Mouse (Mus musculus) CH12.LX (cell line): Measurements from ENCODE around the gene Ntn1. TPM values are rescaled to one million over a fixed set of nuclear protein-coding genes. Genes with fewer than 3 reads are reported as not detected.

Experiments used
- DNase-seq: peaks from one replicate; pipeline ENCODE4 v3.0.0-alpha.2; 2013; ENCODE audit errors: extremely low read depth
- H3K27ac ChIP-seq: 2 replicates; pipeline ENCODE4 v1.5.1; 2012; ENCODE audit warnings: low read depth, mild to moderate bottlenecking, control low read depth, moderate library complexity; ENCODE audit not compliant: insufficient read depth
- H3K27me3 ChIP-seq: replicated peaks from 2 replicates; pipeline ENCODE3; 2012; ENCODE audit warnings: inconsistent platforms
- H3K36me3 ChIP-seq, 2 experiments: replicated peaks in 1 of 2; 2 replicates each; pipeline versions ENCODE3 to v1.6.1; 2012; ENCODE audit warnings: inconsistent platforms in 1 of 2, low read length in 1 of 2, mild to moderate bottlenecking in 1 of 2, mixed read lengths in 1 of 2, moderate library complexity in 1 of 2; ENCODE audit not compliant: control insufficient read depth in 1 of 2, insufficient read depth in 1 of 2
- H3K4me1 ChIP-seq, 2 experiments: 2 replicates each; pipeline ENCODE4 v1.6.1; 2012; ENCODE audit warnings: inconsistent platforms in 1 of 2, moderate library complexity in 1 of 2; ENCODE audit not compliant: insufficient read depth in 2 of 2, control insufficient read depth in 1 of 2
- H3K4me2 ChIP-seq: 2 replicates; pipeline ENCODE4 v1.6.1; 2012; ENCODE audit warnings: low read depth, mild to moderate bottlenecking, control low read depth; ENCODE audit not compliant: poor library complexity, insufficient read depth, severe bottlenecking
- H3K4me3 ChIP-seq, 3 experiments: fragments of 150-350 bp in 1 of 3; sonication (generic) in 1 of 3; replicated peaks in 1 of 3; 2 replicates each; pipeline versions ENCODE3 to v1.5.1; 2011 to 2012; ENCODE audit warnings: low read depth in 2 of 3, low read length in 2 of 3, mild to moderate bottlenecking in 2 of 3, moderate library complexity in 2 of 3, control low read depth in 1 of 3, improper control_type of control experiment in 1 of 3, inconsistent platforms in 1 of 3, mixed read lengths in 1 of 3; ENCODE audit not compliant: poor library complexity in 1 of 3
- H3K79me2 ChIP-seq: replicated peaks from 2 replicates; pipeline ENCODE4 v1.6.1; 2012; ENCODE audit warnings: mild to moderate bottlenecking, moderate library complexity; ENCODE audit not compliant: control insufficient read depth, poor library complexity, insufficient read depth, severe bottlenecking; ENCODE audit errors: extremely low read depth
- H3K9ac ChIP-seq: 2 replicates; pipeline ENCODE4 v1.6.1; 2012; ENCODE audit warnings: low read depth, mild to moderate bottlenecking, control low read depth, moderate library complexity; ENCODE audit not compliant: insufficient read depth
- H3K9me3 ChIP-seq: replicated peaks from 2 replicates; pipeline ENCODE3; 2012; ENCODE audit warnings: low read length, inconsistent platforms, mixed read lengths
- CHD1 ChIP-seq: IDR thresholded peaks from 2 replicates; pipeline ENCODE4 v1.6.1; 2012; ENCODE audit warnings: low read depth, low read length, improper control_type of control experiment, inconsistent platforms
- CHD2 ChIP-seq: IDR thresholded peaks from 2 replicates; pipeline ENCODE4 v1.6.1; 2011; ENCODE audit warnings: low read length, improper control_type of control experiment
- CTCF ChIP-seq, 2 experiments: IDR thresholded peaks in 1 of 2; conservative IDR thresholded peaks in 1 of 2; 2 replicates each; pipeline ENCODE4 v1.5.1; 2011 to 2012; ENCODE audit warnings: low read depth in 2 of 2, low read length in 2 of 2, improper control_type of control experiment in 1 of 2, inconsistent platforms in 1 of 2, mild to moderate bottlenecking in 1 of 2, moderate library complexity in 1 of 2
- E2F4 ChIP-seq: IDR thresholded peaks from 2 replicates; pipeline ENCODE4 v1.6.1; 2011; ENCODE audit warnings: low read depth, low read length, improper control_type of control experiment; ENCODE audit not compliant: insufficient replicate concordance
- ELF1 ChIP-seq: IDR thresholded peaks from 2 replicates; pipeline ENCODE4 v1.6.1; 2014; ENCODE audit warnings: low read depth, mild to moderate bottlenecking, inconsistent platforms, low read length, improper control_type of control experiment
- ETS1 ChIP-seq: conservative IDR thresholded peaks from 2 replicates; pipeline ENCODE4 v1.6.1; 2012; ENCODE audit warnings: low read depth, mild to moderate bottlenecking, inconsistent platforms, low read length, improper control_type of control experiment, moderate library complexity
- GABPA ChIP-seq: IDR thresholded peaks from 2 replicates; pipeline ENCODE4 v1.6.1; 2012; ENCODE audit warnings: low read depth, low read length, improper control_type of control experiment, inconsistent platforms; ENCODE audit not compliant: insufficient replicate concordance
- HCFC1 ChIP-seq: IDR thresholded peaks from 2 replicates; pipeline ENCODE4 v1.6.1; 2012; ENCODE audit warnings: low read depth, mild to moderate bottlenecking, inconsistent platforms, low read length, improper control_type of control experiment
- IRF4 ChIP-seq: IDR thresholded peaks from 2 replicates; pipeline ENCODE4 v1.6.1; 2014; ENCODE audit warnings: low read depth, mild to moderate bottlenecking, inconsistent platforms, low read length, improper control_type of control experiment
- JUN ChIP-seq: IDR thresholded peaks from 2 replicates; pipeline ENCODE4 v1.6.1; 2011; ENCODE audit warnings: low read depth, mild to moderate bottlenecking, low read length, improper control_type of control experiment, moderate library complexity; ENCODE audit not compliant: insufficient read depth
- JUND ChIP-seq: conservative IDR thresholded peaks from 2 replicates; pipeline ENCODE4 v1.6.1; 2011; ENCODE audit warnings: low read depth, low read length, improper control_type of control experiment
- KAT2A ChIP-seq: IDR thresholded peaks from 2 replicates; pipeline ENCODE4 v1.6.1; 2012; ENCODE audit warnings: low read length, improper control_type of control experiment, inconsistent platforms; ENCODE audit not compliant: insufficient replicate concordance
- MAFK ChIP-seq: IDR thresholded peaks from 2 replicates; pipeline ENCODE4 v1.6.1; 2011; ENCODE audit warnings: low read length, improper control_type of control experiment; ENCODE audit not compliant: insufficient replicate concordance
- MAX ChIP-seq: IDR thresholded peaks from 2 replicates; pipeline ENCODE4 v1.6.1; 2011; ENCODE audit warnings: low read length, improper control_type of control experiment
- MAZ ChIP-seq: IDR thresholded peaks from 2 replicates; pipeline ENCODE4 v1.6.1; 2012; ENCODE audit warnings: low read depth, mild to moderate bottlenecking, inconsistent platforms, low read length, improper control_type of control experiment, moderate library complexity
- MEF2A ChIP-seq: IDR thresholded peaks from 2 replicates; pipeline ENCODE4 v1.6.1; 2014; ENCODE audit warnings: low read depth, mild to moderate bottlenecking, inconsistent platforms, low read length, improper control_type of control experiment, borderline replicate concordance
- MXI1 ChIP-seq: IDR thresholded peaks from 2 replicates; pipeline ENCODE4 v1.6.1; 2011; ENCODE audit warnings: mild to moderate bottlenecking, low read depth, low read length, improper control_type of control experiment
- MYC ChIP-seq: IDR thresholded peaks from 2 replicates; pipeline ENCODE4 v1.6.1; 2011; ENCODE audit warnings: low read depth, mild to moderate bottlenecking, improper control_type of control experiment, low read length
- NELFE ChIP-seq: IDR thresholded peaks from 2 replicates; pipeline ENCODE4 v1.6.1; 2011; ENCODE audit warnings: low read depth, low read length, improper control_type of control experiment
- NRF1 ChIP-seq: IDR thresholded peaks from 2 replicates; pipeline ENCODE4 v1.6.1; 2014; ENCODE audit warnings: low read depth, mild to moderate bottlenecking, inconsistent platforms, low read length, improper control_type of control experiment, moderate library complexity
- PAX5 ChIP-seq: IDR thresholded peaks from 2 replicates; pipeline ENCODE4 v1.6.1; 2012; ENCODE audit warnings: low read length, inconsistent platforms, mixed read lengths
- POLR2A ChIP-seq: IDR thresholded peaks from 2 replicates; pipeline ENCODE4 v1.6.1; 2011; ENCODE audit warnings: low read depth, mild to moderate bottlenecking, improper control_type of control experiment, low read length
- POLR2AphosphoS2 ChIP-seq: IDR thresholded peaks from 2 replicates; pipeline ENCODE4 v1.6.1; 2011; ENCODE audit warnings: low read depth, low read length, improper control_type of control experiment
- SIN3A ChIP-seq: IDR thresholded peaks from 2 replicates; pipeline ENCODE4 v1.6.1; 2012; ENCODE audit warnings: low read length, improper control_type of control experiment, inconsistent platforms
- SMC3 ChIP-seq: IDR thresholded peaks from 2 replicates; pipeline ENCODE4 v1.6.1; 2011; ENCODE audit warnings: low read depth, low read length, improper control_type of control experiment
- TBP ChIP-seq: conservative IDR thresholded peaks from 2 replicates; pipeline ENCODE4 v1.6.1; 2011; ENCODE audit warnings: low read depth, low read length, improper control_type of control experiment
- TCF12 ChIP-seq: IDR thresholded peaks from 2 replicates; pipeline ENCODE4 v1.6.1; 2014; ENCODE audit warnings: low read depth, mild to moderate bottlenecking, inconsistent platforms, low read length, improper control_type of control experiment
- UBTF ChIP-seq: IDR thresholded peaks from 2 replicates; pipeline ENCODE4 v1.6.1; 2012; ENCODE audit warnings: low read depth, mild to moderate bottlenecking, inconsistent platforms, low read length, improper control_type of control experiment, moderate library complexity
- USF1 ChIP-seq: IDR thresholded peaks from 2 replicates; pipeline ENCODE4 v1.6.1; 2014; ENCODE audit warnings: low read depth, mild to moderate bottlenecking, inconsistent platforms, low read length, improper control_type of control experiment
- USF2 ChIP-seq: conservative IDR thresholded peaks from 2 replicates; pipeline ENCODE4 v1.6.1; 2011; ENCODE audit warnings: low read depth, low read length, improper control_type of control experiment
- ZC3H11A ChIP-seq: IDR thresholded peaks from 2 replicates; pipeline ENCODE4 v1.6.1; 2012; ENCODE audit warnings: low read depth, mild to moderate bottlenecking, inconsistent platforms, low read length, improper control_type of control experiment
- ZNF384 ChIP-seq: IDR thresholded peaks from 2 replicates; pipeline ENCODE4 v1.6.1; 2012; ENCODE audit warnings: low read depth, low read length, improper control_type of control experiment, inconsistent platforms
- dilution Hi-C: fragments of 300-500 bp; cut with MboI; formaldehyde crosslinking; loops from 2 replicates; pipeline ENCODE4 v1.14.3; 2020; ENCODE audit warnings: low sequenced_read_pairs; ENCODE audit not compliant: extremely low pct_unique_long_range_greater_than_20kb, extremely low pct_ligation_motif_present
- in situ Hi-C: fragments of 300-500 bp; cut with MboI; formaldehyde crosslinking; loops from 3 replicates; pipeline ENCODE4 v1.14.3; 2019; ENCODE audit warnings: low sequenced_read_pairs, low pct_ligation_motif_present, low pct_unique_long_range_greater_than_20kb, mixed read lengths
- polyA plus RNA-seq: library from polyadenylated mRNA; unstranded; fragments of >175 nt; gene quantifications from 2 replicates; pipeline ENCODE4 v1.2.1, GENCODE M21; 2012; ENCODE audit warnings: low read depth; ENCODE audit not compliant: insufficient read length
- total RNA-seq, 2 experiments: library from RNA; depleted of rRNA; stranded (reverse); fragments of 300-350 nt in 1 of 2; fragments of >200 nt in 1 of 2; gene quantifications; 2 replicates each; pipeline ENCODE4 v1.2.3; 2012 to 2014

Ntn1 gene
- total and polyA plus RNA-seq, 3 experiments, result 0.54 to 1.2 (median 0.59) TPM

DNA sequence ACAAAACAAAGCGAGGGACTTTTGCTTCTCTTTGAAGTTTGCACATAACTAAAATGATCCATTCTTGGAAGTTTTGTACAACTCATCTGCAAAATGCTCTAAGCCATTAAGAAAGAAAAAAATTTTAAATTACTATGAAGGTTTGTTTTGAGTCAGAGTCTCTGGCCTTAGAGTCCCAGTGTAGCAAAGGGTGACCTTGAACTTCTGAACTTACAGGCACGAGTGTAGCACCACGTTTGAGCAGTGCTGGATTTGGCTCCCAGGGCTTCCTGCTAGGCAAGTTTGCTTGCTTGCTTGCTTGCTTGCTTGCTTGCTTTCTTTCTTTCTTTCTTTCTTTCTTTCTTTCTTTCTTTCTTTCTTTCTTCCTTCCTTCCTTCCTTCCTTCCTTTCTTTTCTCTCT, 16.4 kb upstream of the Ntn1 start:
- DNase-seq, result no peak
- Histone ChIP-seq H3K27ac (no peak overlapping the region), H3K9me3 (peaks cover 11% of the 10 kb centered on the region), H3K4me1 (peaks cover 0 to 7% of the 10 kb centered on the region in 2 experiments; a peak in 2 of 4 replicates), H3K9ac (no peak overlapping the region), H3K27me3 (no peaks in the 10 kb centered on the region), H3K36me3 (no peaks in the 10 kb centered on the region), H3K4me2 (no peak overlapping the region), H3K79me2 (no peaks in the 10 kb centered on the region), H3K4me3 (no peak overlapping the region)
- TF ChIP-seq E2F4 (no peak), MAFK (no peak), ZNF384 (no peak), CHD2 (no peak), ZC3H11A (no peak), PAX5 (no peak), POLR2A (no peak), USF1 (no peak), UBTF (no peak), CTCF (conservative IDR thresholded peaks at IDR 0.05 in 1 of 2, IDR thresholded peaks at IDR 0.05 in 1 of 2; ENCODE audit: low read depth in 2 of 2, low read length in 2 of 2) (no peak), MEF2A (no peak), TCF12 (no peak), JUND (no peak), SIN3A (no peak), HCFC1 (no peak), GABPA (no peak), MXI1 (no peak)
- in situ Hi-C loops (no loop called here), dilution Hi-C loops (no loop called here)

GRCm38 (mm10) chr11:68408127-68408526, 7.5 kb upstream of the Ntn1 start:
- peak; percentile 86 for DNase-seq
- no peak for TF ChIP-seq KAT2A
- TF ChIP-seq ETS1, result no peak
- peak; percentile 97 for TF ChIP-seq SMC3
- TF ChIP-seq MAZ, result no peak; the same call in 1 of the 2 replicates
- TF ChIP-seq POLR2A, result no peak
- no peak for TF ChIP-seq JUN
- peak; percentile 97 for TF ChIP-seq ZC3H11A
- TF ChIP-seq USF2, result no peak
- TF ChIP-seq IRF4, result peak; percentile 42; the same call in 1 of the 2 replicates
- TF ChIP-seq JUND, result peak; percentile 59; the same call in 1 of the 2 replicates
- TF ChIP-seq E2F4, result peak; percentile 56; the same call in 1 of the 2 replicates
- peak; percentile 88 to 99 for TF ChIP-seq CTCF (conservative IDR thresholded peaks at IDR 0.05 in 1 of 2, IDR thresholded peaks at IDR 0.05 in 1 of 2; ENCODE audit: low read depth in 2 of 2, low read length in 2 of 2)
- peak; percentile 40; the same call in 1 of the 2 replicates for TF ChIP-seq MAX
- TF ChIP-seq NRF1, result 0 out of 2 replicates have a peak, but pooled peaks have one; percentile 13
- peak; percentile 61; the same call in 1 of the 2 replicates for TF ChIP-seq MYC
- no peak for TF ChIP-seq CHD2
- TF ChIP-seq MEF2A, result 0 out of 2 replicates have a peak, but pooled peaks have one; percentile 26
- TF ChIP-seq GABPA, result no peak
- TF ChIP-seq NELFE, result peak; percentile 57; the same call in 1 of the 2 replicates
- no peak for TF ChIP-seq CHD1
- peak; percentile 52; the same call in 1 of the 2 replicates for TF ChIP-seq SIN3A
- no peak for TF ChIP-seq TBP
- TF ChIP-seq USF1, result no peak
- TF ChIP-seq POLR2AphosphoS2, result no peak
- TF ChIP-seq ELF1, result no peak; the same call in 1 of the 2 replicates

More at GRCm38 (mm10) chr11:68408127-68408526, 7.5 kb upstream of the Ntn1 start:
- Histone ChIP-seq H3K36me3 (no peaks in the 10 kb centered on the region), H3K9me3 (peaks cover under 1% of the 10 kb centered on the region), H3K27ac (no peak overlapping the region), H3K27me3 (no peaks in the 10 kb centered on the region), H3K79me2 (no peaks in the 10 kb centered on the region), H3K4me2 (no peak overlapping the region), H3K9ac (no peak overlapping the region), H3K4me3 (no peak overlapping the region), H3K4me1 (peaks cover 0 to 11% of the 10 kb centered on the region in 2 experiments; a peak in 2 of 4 replicates)
- in situ Hi-C loops (loop anchor here (5.0 kb wide), 1 partner anchor 411 kb away; no protein-coding TSS in a partner anchor), dilution Hi-C loops (no loop called here)
